Mouse (Mus musculus) olfactory bulb, adult 2 months (tissue): ENCODE measurements around the gene Mgat5. TPM values are rescaled to one million over a fixed set of nuclear protein-coding genes. Genes with fewer than 3 reads are reported as not detected.

Experiments
- H3K27ac ChIP-seq: fragments of 200-500 bp; 2 replicates; pipeline ENCODE4 v1.5.1; 2012; ENCODE audit warnings: low read depth, low read length; ENCODE audit not compliant: insufficient read depth
- H3K4me1 ChIP-seq: fragments of 200-500 bp; 2 replicates; pipeline ENCODE4 v1.6.1; 2012; ENCODE audit warnings: low read length; ENCODE audit not compliant: control insufficient read depth, insufficient read depth
- H3K4me3 ChIP-seq: fragments of 200-500 bp; 2 replicates; pipeline ENCODE4 v1.5.1; 2012; ENCODE audit warnings: mild to moderate bottlenecking, low read depth, low read length, moderate library complexity; ENCODE audit not compliant: insufficient read depth
- CTCF ChIP-seq: fragments of 200-500 bp; IDR thresholded peaks from 2 replicates; pipeline ENCODE4 v1.5.1; 2012; ENCODE audit warnings: low read depth, mild to moderate bottlenecking, low read length, moderate library complexity; ENCODE audit not compliant: insufficient read depth
- POLR2A ChIP-seq: fragments of 200-500 bp; IDR thresholded peaks from 2 replicates; pipeline ENCODE4 v1.6.1; 2012; ENCODE audit warnings: mild to moderate bottlenecking, low read depth, low read length, moderate library complexity; ENCODE audit not compliant: insufficient read depth
- WGBS: fragments of 180-500 bp; shearing (Covaris S2); methylation state at CpG from one replicate; pipeline ENCODE4 v1.1.7; 2018; 5-methylcytosine and 5-hydroxymethylcytosine counted together
- polyA plus RNA-seq: library from polyadenylated mRNA; stranded (reverse); fragments of >200 nt; gene quantifications from 2 replicates; pipeline ENCODE4 v1.2.4, GENCODE M21; 2012; ENCODE audit warnings: low replicate concordance; ENCODE audit not compliant: missing spikeins, insufficient read depth, insufficient read length

The Mgat5 gene
- polyA plus RNA-seq, 1 experiment: 101 TPM

DNA sequence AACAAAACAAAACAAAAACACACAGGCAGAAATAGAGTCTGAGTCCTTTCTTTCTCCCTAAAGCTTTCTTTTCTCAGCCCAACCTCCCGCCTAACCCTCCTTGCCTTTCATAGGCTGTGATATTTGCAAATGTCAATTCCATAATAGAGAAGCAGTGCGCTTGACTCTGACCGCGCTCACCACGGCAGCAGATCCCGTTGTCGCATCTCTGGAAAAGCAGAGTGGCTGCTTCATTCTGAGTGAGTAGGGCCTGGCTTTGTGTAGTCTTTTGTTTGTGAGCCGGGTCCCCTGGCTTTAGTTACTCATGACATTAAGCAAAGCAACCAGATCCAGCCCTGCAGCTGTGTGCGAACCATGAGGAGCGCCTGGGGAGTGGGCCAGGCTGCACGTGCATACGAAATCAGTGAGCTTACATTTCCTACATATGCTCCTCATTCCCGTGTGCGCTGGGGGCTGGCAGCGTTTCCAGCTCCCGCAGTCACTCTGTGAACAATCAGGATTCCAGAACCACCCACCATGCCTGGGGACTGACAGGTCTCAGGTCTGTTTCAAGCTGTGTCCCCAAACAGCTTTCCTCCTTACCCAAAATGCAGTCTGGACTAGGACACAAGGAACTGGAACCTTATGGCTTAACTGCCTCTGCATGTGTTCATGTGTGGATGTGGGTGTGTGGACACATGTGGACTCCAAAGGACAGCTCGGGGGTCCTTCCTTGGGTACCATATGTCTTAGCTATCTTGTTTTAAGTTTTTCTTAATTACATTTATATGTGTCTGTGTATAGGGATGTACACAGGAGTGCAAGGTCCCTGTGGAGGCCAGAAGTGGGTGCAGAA is 332.6 kb downstream of the Mgat5 start:
- WGBS: 22% methylated on average over 17 of the region's 17 CpGs
- no peak overlapping the region for H3K27ac ChIP-seq
- peaks cover 10% of the 10 kb centered on the region for H3K4me1 ChIP-seq
- H3K4me3 ChIP-seq: no peak overlapping the region
- no peak for TF ChIP-seq CTCF
- no peak for TF ChIP-seq POLR2A
